Mouse (Mus musculus): ENCODE data around the gene Alg1. TPM values are rescaled to one million over a fixed set of nuclear protein-coding genes. Genes with fewer than 3 reads are reported as not detected.
A peak's percentile ranks its signal among the peaks of the same experiment; 100 is the strongest.

Gene Alg1
- polyA plus RNA-seq, 1 experiment from 2014 or later = 36.8 TPM

GRCm38 (mm10) chr16:5203668-5204433, 29.6 kb upstream of the Alg1 start, which contains the start of gene Nagpa:
TSS of gene Nagpa (minus strand) at chr16:5204012.
- H3K27me3 ChIP-seq (replicated peaks; ENCODE audit: control insufficient read depth, insufficient read depth, low read length) = no peaks in the 10 kb centered on the region
- no peaks in the 10 kb centered on the region for H3K36me3 ChIP-seq (ENCODE audit: control insufficient read depth, insufficient read depth, low read length)
- WGBS = 7% methylated on average over 30 of the region's 40 CpGs
- H3K27ac ChIP-seq (replicated peaks; ENCODE audit: low read depth, low read length) = no peak within 1 kb of the TSS
- DNase-seq (ENCODE audit: low spot score) (peak; percentile 94), ATAC-seq (ENCODE audit: low read depth) (peak; percentile 89)
- peak within 1 kb of the TSS; percentile 67 for H3K9ac ChIP-seq (ENCODE audit: low read depth, low read length)
- H3K4me2 ChIP-seq (ENCODE audit: low read depth, low read length) = peak within 1 kb of the TSS; percentile 97
- H3K4me3 ChIP-seq (ENCODE audit: low read depth, low read length) = peak within 1 kb of the TSS; percentile 88
- no peaks in the 10 kb centered on the region for H3K9me3 ChIP-seq (ENCODE audit: control insufficient read depth, low read length)
- no peaks in the 10 kb centered on the region for H3K4me1 ChIP-seq (ENCODE audit: control insufficient read depth, insufficient read depth, low read length)

- Histone ChIP-seq H3K4me2 (ENCODE audit: low read depth, low read length) (no peak overlapping the region), H3K9ac (ENCODE audit: low read depth, low read length) (no peak overlapping the region), H3K27ac (replicated peaks; ENCODE audit: low read depth, low read length) (no peak overlapping the region), H3K4me3 (ENCODE audit: low read depth, low read length) (no peak overlapping the region), H3K36me3 (ENCODE audit: control insufficient read depth, insufficient read depth, low read length) (no peaks in the 10 kb centered on the region), H3K27me3 (replicated peaks; ENCODE audit: control insufficient read depth, insufficient read depth, low read length) (no peaks in the 10 kb centered on the region), H3K9me3 (ENCODE audit: control insufficient read depth, low read length) (no peaks in the 10 kb centered on the region), H3K4me1 (ENCODE audit: control insufficient read depth, insufficient read depth, low read length) (no peaks in the 10 kb centered on the region)
- DNase-seq (ENCODE audit: low spot score) (no peak), ATAC-seq (ENCODE audit: low read depth) (no peak)
- WGBS = 87% methylated on average over 5 of the region's 5 CpGs
Observed at GRCm38 (mm10) chr16:5205431-5205970, 27.9 kb upstream of the Alg1 start.

- Histone ChIP-seq H3K27me3 (replicated peaks; ENCODE audit: control insufficient read depth, insufficient read depth, low read length) (no peaks in the 10 kb centered on the region), H3K27ac (replicated peaks; ENCODE audit: low read depth, low read length) (no peak overlapping the region), H3K9ac (ENCODE audit: low read depth, low read length) (no peak overlapping the region), H3K4me1 (ENCODE audit: control insufficient read depth, insufficient read depth, low read length) (no peaks in the 10 kb centered on the region), H3K4me2 (ENCODE audit: low read depth, low read length) (no peak overlapping the region), H3K9me3 (ENCODE audit: control insufficient read depth, low read length) (no peaks in the 10 kb centered on the region), H3K36me3 (ENCODE audit: control insufficient read depth, insufficient read depth, low read length) (no peaks in the 10 kb centered on the region), H3K4me3 (ENCODE audit: low read depth, low read length) (no peak overlapping the region)
- ATAC-seq (ENCODE audit: low read depth) (no peak), DNase-seq (ENCODE audit: low spot score) (no peak)
- 60% methylated on average over 5 of the region's 5 CpGs for WGBS
Observed at GRCm38 (mm10) chr16:5206051-5206450, 27.4 kb upstream of the Alg1 start.

- H3K4me1 ChIP-seq (ENCODE audit: control insufficient read depth, insufficient read depth, low read length) = no peaks in the 10 kb centered on the region
- no peaks in the 10 kb centered on the region for H3K27me3 ChIP-seq (replicated peaks; ENCODE audit: control insufficient read depth, insufficient read depth, low read length)
- H3K9ac ChIP-seq (ENCODE audit: low read depth, low read length) = no peak overlapping the region
- H3K27ac ChIP-seq (replicated peaks; ENCODE audit: low read depth, low read length) = no peak overlapping the region
- no peak overlapping the region for H3K4me3 ChIP-seq (ENCODE audit: low read depth, low read length)
- no peak overlapping the region for H3K4me2 ChIP-seq (ENCODE audit: low read depth, low read length)
- 71% methylated on average over 2 of the region's 2 CpGs for WGBS
- no peaks in the 10 kb centered on the region for H3K36me3 ChIP-seq (ENCODE audit: control insufficient read depth, insufficient read depth, low read length)
- DNase-seq (ENCODE audit: low spot score) (no peak), ATAC-seq (ENCODE audit: low read depth) (no peak)
- H3K9me3 ChIP-seq (ENCODE audit: control insufficient read depth, low read length) = no peaks in the 10 kb centered on the region
Observed at GRCm38 (mm10) chr16:5210365-5210764, 23.1 kb upstream of the Alg1 start.

- Histone ChIP-seq H3K4me3 (ENCODE audit: low read depth, low read length) (no peak overlapping the region), H3K36me3 (ENCODE audit: control insufficient read depth, insufficient read depth, low read length) (no peaks in the 10 kb centered on the region), H3K27me3 (replicated peaks; ENCODE audit: control insufficient read depth, insufficient read depth, low read length) (no peaks in the 10 kb centered on the region), H3K4me2 (ENCODE audit: low read depth, low read length) (no peak overlapping the region), H3K9ac (ENCODE audit: low read depth, low read length) (no peak overlapping the region), H3K27ac (replicated peaks; ENCODE audit: low read depth, low read length) (no peak overlapping the region), H3K9me3 (ENCODE audit: control insufficient read depth, low read length) (no peaks in the 10 kb centered on the region), H3K4me1 (ENCODE audit: control insufficient read depth, insufficient read depth, low read length) (no peaks in the 10 kb centered on the region)
- WGBS = 76% methylated on average over 3 of the region's 3 CpGs
- DNase-seq (ENCODE audit: low spot score) = no peak
- no peak for ATAC-seq (ENCODE audit: low read depth)
Observed at GRCm38 (mm10) chr16:5212150-5212549, 21.3 kb upstream of the Alg1 start.

GRCm38 (mm10) chr16:5214126-5214525, 19.3 kb upstream of the Alg1 start:
- Histone ChIP-seq H3K36me3 (ENCODE audit: control insufficient read depth, insufficient read depth, low read length) (no peaks in the 10 kb centered on the region), H3K9me3 (ENCODE audit: control insufficient read depth, low read length) (no peaks in the 10 kb centered on the region), H3K4me2 (ENCODE audit: low read depth, low read length) (no peak overlapping the region), H3K4me3 (ENCODE audit: low read depth, low read length) (no peak overlapping the region), H3K27me3 (replicated peaks; ENCODE audit: control insufficient read depth, insufficient read depth, low read length) (0 out of 2 replicates have a peak, but pooled peaks cover 3% of the 10 kb centered on the region), H3K27ac (replicated peaks; ENCODE audit: low read depth, low read length) (no peak overlapping the region), H3K4me1 (ENCODE audit: control insufficient read depth, insufficient read depth, low read length) (no peaks in the 10 kb centered on the region), H3K9ac (ENCODE audit: low read depth, low read length) (no peak overlapping the region)
- 91% methylated on average over 2 of the region's 2 CpGs for WGBS
- no peak for DNase-seq (ENCODE audit: low spot score)
- no peak for ATAC-seq (ENCODE audit: low read depth)

GRCm38 (mm10) chr16:5216686-5217085, 16.7 kb upstream of the Alg1 start:
- H3K4me1 ChIP-seq (ENCODE audit: control insufficient read depth, insufficient read depth, low read length) = no peaks in the 10 kb centered on the region
- WGBS = 50% methylated on average over 6 of the region's 6 CpGs
- no peak for DNase-seq (ENCODE audit: low spot score)
- H3K4me2 ChIP-seq (ENCODE audit: low read depth, low read length) = no peak overlapping the region
- no peaks in the 10 kb centered on the region for H3K9me3 ChIP-seq (ENCODE audit: control insufficient read depth, low read length)
- H3K9ac ChIP-seq (ENCODE audit: low read depth, low read length) = no peak overlapping the region
- H3K36me3 ChIP-seq (ENCODE audit: control insufficient read depth, insufficient read depth, low read length) = no peaks in the 10 kb centered on the region
- no peak for ATAC-seq (ENCODE audit: low read depth)
- no peak overlapping the region for H3K27ac ChIP-seq (replicated peaks; ENCODE audit: low read depth, low read length)
- H3K27me3 ChIP-seq (replicated peaks; ENCODE audit: control insufficient read depth, insufficient read depth, low read length) = 0 out of 2 replicates have a peak, but pooled peaks cover 3% of the 10 kb centered on the region
- no peak overlapping the region for H3K4me3 ChIP-seq (ENCODE audit: low read depth, low read length)

GRCm38 (mm10) chr16:5217341-5218133, 15.9 kb upstream of the Alg1 start:
- no peaks in the 10 kb centered on the region for H3K36me3 ChIP-seq (ENCODE audit: control insufficient read depth, insufficient read depth, low read length)
- no peak overlapping the region for H3K4me2 ChIP-seq (ENCODE audit: low read depth, low read length)
- no peaks in the 10 kb centered on the region for H3K9me3 ChIP-seq (ENCODE audit: control insufficient read depth, low read length)
- H3K27me3 ChIP-seq (replicated peaks; ENCODE audit: control insufficient read depth, insufficient read depth, low read length) = 0 out of 2 replicates have a peak, but pooled peaks cover 3% of the 10 kb centered on the region
- 61% methylated on average over 5 of the region's 5 CpGs for WGBS
- DNase-seq (ENCODE audit: low spot score) (no peak), ATAC-seq (ENCODE audit: low read depth) (no peak)
- H3K4me1 ChIP-seq (ENCODE audit: control insufficient read depth, insufficient read depth, low read length) = no peaks in the 10 kb centered on the region
- no peak overlapping the region for H3K4me3 ChIP-seq (ENCODE audit: low read depth, low read length)
- H3K9ac ChIP-seq (ENCODE audit: low read depth, low read length) = no peak overlapping the region
- no peak overlapping the region for H3K27ac ChIP-seq (replicated peaks; ENCODE audit: low read depth, low read length)

Measured in embryonic facial prominence, embryonic 14.5 days (tissue).